Mouse (Mus musculus) cerebellum, adult 2 months (tissue): ENCODE data around the gene Pde11a. TPM values are rescaled to one million over a fixed set of nuclear protein-coding genes. Genes with fewer than 3 reads are reported as not detected.
A peak's percentile ranks its signal among the peaks of the same experiment; 100 is the strongest.

Experiments
- DNase-seq, 2 experiments: peaks; one replicate each; pipeline ENCODE4 v3.0.0; 2021
- H3K27ac ChIP-seq: fragments of 200-500 bp; 2 replicates; pipeline ENCODE4 v1.5.1; 2012; ENCODE audit warnings: low read length, control low read depth, inconsistent platforms; ENCODE audit not compliant: insufficient read depth
- H3K27me3 ChIP-seq: fragments of 200-500 bp; 2 replicates; pipeline ENCODE4 v1.6.1; 2012; ENCODE audit warnings: inconsistent platforms, mild to moderate bottlenecking, low read length, moderate library complexity; ENCODE audit not compliant: control insufficient read depth, insufficient read depth
- H3K4me1 ChIP-seq: fragments of 200-500 bp; 2 replicates; pipeline ENCODE4 v1.6.1; 2011; ENCODE audit warnings: low read length; ENCODE audit not compliant: control insufficient read depth, insufficient read depth
- H3K4me3 ChIP-seq: fragments of 200-500 bp; replicated peaks from 2 replicates; pipeline ENCODE3; 2011; ENCODE audit warnings: mild to moderate bottlenecking, low read depth, low read length, control low read depth; ENCODE audit not compliant: insufficient read depth
- CTCF ChIP-seq: fragments of 200-500 bp; IDR thresholded peaks from 2 replicates; pipeline ENCODE4 v1.5.1; 2011; ENCODE audit warnings: low read depth, mild to moderate bottlenecking, control low read depth, low read length, moderate library complexity, borderline replicate concordance; ENCODE audit not compliant: insufficient read depth
- POLR2A ChIP-seq: fragments of 200-500 bp; IDR thresholded peaks from 2 replicates; pipeline ENCODE4 v1.6.1; 2011; ENCODE audit warnings: low read length, control low read depth, borderline replicate concordance; ENCODE audit not compliant: insufficient read depth
- WGBS: fragments of 180-500 bp; shearing (Covaris S2); methylation state at CpG from one replicate; pipeline ENCODE4 v1.1.7; 2018; 5-methylcytosine and 5-hydroxymethylcytosine counted together
- polyA plus RNA-seq: library from polyadenylated mRNA; depleted of rRNA; stranded (reverse); fragments of >200 nt; gene quantifications from 2 replicates; pipeline ENCODE4 v1.2.3, GENCODE M21; 2012

Pde11a gene
- polyA plus RNA-seq, 1 experiment, result 0.79 TPM

GRCm38 (mm10) chr2:76081991-76082390, 256.6 kb downstream of the Pde11a start:
- TF ChIP-seq CTCF, result no peak
- no peak for TF ChIP-seq POLR2A
- H3K27ac ChIP-seq, result no peak overlapping the region
- no peak overlapping the region for H3K4me3 ChIP-seq
- no peaks in the 10 kb centered on the region for H3K4me1 ChIP-seq
- WGBS, result 80% methylated on average over 5 of the region's 5 CpGs
- DNase-seq, result no peak
- no peaks in the 10 kb centered on the region for H3K27me3 ChIP-seq

- no peak for DNase-seq
- Histone ChIP-seq H3K4me1 (no peaks in the 10 kb centered on the region), H3K27me3 (no peaks in the 10 kb centered on the region), H3K27ac (no peak overlapping the region), H3K4me3 (no peak overlapping the region)
- TF ChIP-seq POLR2A (no peak), CTCF (no peak)
- WGBS, result 84% methylated on average over 3 of the region's 3 CpGs
These were observed 258.0 kb downstream of the Pde11a start for GRCm38 (mm10) chr2:76080549-76080948.

- no peaks in the 10 kb centered on the region for H3K27me3 ChIP-seq
- TF ChIP-seq POLR2A (no peak), CTCF (no peak)
- 89% methylated on average over 2 of the region's 2 CpGs for WGBS
- no peaks in the 10 kb centered on the region for H3K4me1 ChIP-seq
- DNase-seq, result no peak
- no peak overlapping the region for H3K4me3 ChIP-seq
- no peak overlapping the region for H3K27ac ChIP-seq
These were observed 261.7 kb downstream of the Pde11a start for GRCm38 (mm10) chr2:76076838-76077237.

GRCm38 (mm10) chr2:76076047-76076446, 262.5 kb downstream of the Pde11a start:
- 98% methylated on average over 4 of the region's 4 CpGs for WGBS
- Histone ChIP-seq H3K4me3 (no peak overlapping the region), H3K27me3 (no peaks in the 10 kb centered on the region), H3K4me1 (no peaks in the 10 kb centered on the region), H3K27ac (no peak overlapping the region)
- TF ChIP-seq POLR2A, result no peak
- TF ChIP-seq CTCF, result no peak
- DNase-seq, result no peak

GRCm38 (mm10) chr2:76073079-76073478, 265.5 kb downstream of the Pde11a start:
- TF ChIP-seq POLR2A, result no peak
- no peak for TF ChIP-seq CTCF
- no peaks in the 10 kb centered on the region for H3K27me3 ChIP-seq
- H3K27ac ChIP-seq, result no peak overlapping the region
- peaks cover 3% of the 10 kb centered on the region for H3K4me1 ChIP-seq
- DNase-seq, result no peak
- H3K4me3 ChIP-seq, result no peak overlapping the region
- 14% methylated on average over 6 of the region's 6 CpGs for WGBS

- peak overlapping the region; percentile 49 for H3K4me3 ChIP-seq
- H3K4me1 ChIP-seq, result peaks cover 3% of the 10 kb centered on the region
- H3K27me3 ChIP-seq, result no peaks in the 10 kb centered on the region
- TF ChIP-seq POLR2A, result no peak
- peak; percentile 57; the same call in 1 of the 2 replicates for TF ChIP-seq CTCF
- H3K27ac ChIP-seq, result no peak overlapping the region
- 1% methylated on average over 19 of the region's 19 CpGs for WGBS
- DNase-seq, result peak; percentile 49 to 65
These were observed 267.9 kb downstream of the Pde11a start for GRCm38 (mm10) chr2:76070432-76071306.

- Histone ChIP-seq H3K27me3 (no peaks in the 10 kb centered on the region), H3K27ac (no peak overlapping the region), H3K4me3 (no peak overlapping the region), H3K4me1 (peaks cover 3% of the 10 kb centered on the region)
- no peak for DNase-seq
- WGBS, result 94% methylated on average over 13 of the region's 13 CpGs
- no peak for TF ChIP-seq POLR2A
These were observed 269.3 kb downstream of the Pde11a start for GRCm38 (mm10) chr2:76069238-76069637.

GRCm38 (mm10) chr2:76068155-76068554, 270.4 kb downstream of the Pde11a start:
- H3K27ac ChIP-seq, result no peak overlapping the region

More at GRCm38 (mm10) chr2:76068155-76068554, 270.4 kb downstream of the Pde11a start:
- DNase-seq, result no peak
- H3K4me1 ChIP-seq, result peaks cover 3% of the 10 kb centered on the region
- no peak overlapping the region for H3K4me3 ChIP-seq
- TF ChIP-seq POLR2A (no peak), CTCF (no peak)
- no peaks in the 10 kb centered on the region for H3K27me3 ChIP-seq
- WGBS, result 91% methylated on average over 10 of the region's 10 CpGs
